Mouse (Mus musculus) gastrocnemius, adult 8-10 months (tissue): ENCODE results near the gene D430041D05Rik. TPM values are rescaled to one million over a fixed set of nuclear protein-coding genes. Genes with fewer than 3 reads are reported as not detected.
A peak's percentile ranks its signal among the peaks of the same experiment; 100 is the strongest.

Experiments
- DNase-seq, 2 experiments: peaks; one replicate each; pipeline ENCODE4 v3.0.0; 2022; ENCODE audit warnings: low spot score in 2 of 2
- total RNA-seq, 4 experiments: library from RNA; stranded (reverse); gene quantifications; 2 replicates each; pipeline ENCODE4 v1.2.4; 2022

The D430041D05Rik gene
- 1 to 10 TPM; 1.7 to 2.7 (median 1.9) TPM for total RNA-seq

- no peak for DNase-seq
Observed at GRCm38 (mm10) chr2:104410963-104411545, at the start of gene D430041D05Rik. Gene D430041D05Rik (minus strand): TSS chr2:104411013.

GRCm38 (mm10) chr2:104460021-104460420 lies 49.2 kb upstream of the D430041D05Rik start:
- DNase-seq: no peak

- no peak for DNase-seq
Observed at GRCm38 (mm10) chr2:104458569-104459332, 47.9 kb upstream of the D430041D05Rik start.

GRCm38 (mm10) chr2:104457106-104457505 lies 46.3 kb upstream of the D430041D05Rik start:
- no peak for DNase-seq

GRCm38 (mm10) chr2:104450685-104451084 lies 39.9 kb upstream of the D430041D05Rik start:
- no peak for DNase-seq

- no peak for DNase-seq
Observed at GRCm38 (mm10) chr2:104449191-104449590, 38.4 kb upstream of the D430041D05Rik start.

- DNase-seq: no peak
Observed at GRCm38 (mm10) chr2:104448201-104448600, 37.4 kb upstream of the D430041D05Rik start.

- DNase-seq: no peak
Observed at GRCm38 (mm10) chr2:104446016-104446415, 35.2 kb upstream of the D430041D05Rik start.

GRCm38 (mm10) chr2:104444776-104445175 lies 34.0 kb upstream of the D430041D05Rik start:
- peak; percentile 51 to 54 for DNase-seq

- no peak for DNase-seq
Observed at GRCm38 (mm10) chr2:104442341-104442740, 31.5 kb upstream of the D430041D05Rik start.

GRCm38 (mm10) chr2:104436226-104436625 lies 25.4 kb upstream of the D430041D05Rik start:
- no peak for DNase-seq

GRCm38 (mm10) chr2:104431067-104431466 lies 20.3 kb upstream of the D430041D05Rik start:
- DNase-seq: no peak

- DNase-seq: no peak
Observed at GRCm38 (mm10) chr2:104430566-104430965, 19.8 kb upstream of the D430041D05Rik start.

- DNase-seq: no peak
Observed at GRCm38 (mm10) chr2:104426112-104426511, 15.3 kb upstream of the D430041D05Rik start.

- no peak for DNase-seq
Observed at GRCm38 (mm10) chr2:104422230-104422629, 11.4 kb upstream of the D430041D05Rik start.

GRCm38 (mm10) chr2:104420805-104421204 lies 10.0 kb upstream of the D430041D05Rik start:
- no peak for DNase-seq

- DNase-seq: no peak
Observed at GRCm38 (mm10) chr2:104419999-104420398, 9.2 kb upstream of the D430041D05Rik start.

- no peak for DNase-seq
Observed at GRCm38 (mm10) chr2:104419411-104419810, 8.6 kb upstream of the D430041D05Rik start.

GRCm38 (mm10) chr2:104413011-104413410 lies 2.2 kb upstream of the D430041D05Rik start:
- DNase-seq: no peak

- no peak for DNase-seq
Observed at GRCm38 (mm10) chr2:104412496-104412895, 1.7 kb upstream of the D430041D05Rik start.

- DNase-seq: no peak
Observed at GRCm38 (mm10) chr2:104411806-104412205, 993 bp upstream of the D430041D05Rik start.

- DNase-seq: no peak
Observed at GRCm38 (mm10) chr2:104409851-104410821, 677 bp downstream of the D430041D05Rik start.
